Mouse (Mus musculus): ENCODE measurements around the gene Prepl. TPM values are rescaled to one million over a fixed set of nuclear protein-coding genes. Genes with fewer than 3 reads are reported as not detected.

Prepl gene
- polyA plus RNA-seq, 1 experiment from 2014 or later, result 83.7 TPM

Other genes starting within 250 kb of the Prepl start
- gene Ppm1b, start 133.5 kb downstream of the Prepl start, polyA plus RNA-seq (2014; fragmentation: Nextera tagmentation; extraction: Ambion mirVana), result 73.9 and 79.4 TPM in 2 replicates
- 0.19 and 0.36 TPM in 2 replicates for gene Slc3a1, start 61.9 kb downstream of the Prepl start, polyA plus RNA-seq (2014; fragmentation: Nextera tagmentation; extraction: Ambion mirVana)
- 15.9 and 19.1 TPM in 2 replicates for gene Camkmt, start 311 bp upstream of the Prepl start, polyA plus RNA-seq (2014; fragmentation: Nextera tagmentation; extraction: Ambion mirVana)